Mouse (Mus musculus) right cerebral cortex, postnatal 4 days (tissue): ENCODE measurements around the gene Atad3a.
"Not testable (repeated sequence)": the region's sequence is repeated elsewhere in the genome, so short reads cannot be mapped to it uniquely, and the experiment has no call there.

Experiments
- DNase-seq: peaks from one replicate; pipeline ENCODE4 v3.0.0-alpha.2; 2022

The Atad3a gene

GRCm38 (mm10) chr4:155760613-155761355 is at the start of gene Atad3a:
Gene Atad3a, minus strand, starts transcription at chr4:155761093.
- DNase-seq = peak; percentile 98

- no peak for DNase-seq
Observed at GRCm38 (mm10) chr4:155807841-155808240, 46.9 kb upstream of the Atad3a start.

- peak; percentile 99 for DNase-seq
Observed at GRCm38 (mm10) chr4:155803340-155804041, 42.6 kb upstream of the Atad3a start.

GRCm38 (mm10) chr4:155802741-155803339 is 41.9 kb upstream of the Atad3a start, which contains the start of gene Mrpl20:
Gene Mrpl20, plus strand, starts transcription at chr4:155802878.
- DNase-seq = no peak

GRCm38 (mm10) chr4:155802075-155802474 is 41.2 kb upstream of the Atad3a start:
- DNase-seq = no peak

GRCm38 (mm10) chr4:155793730-155794129 is 32.8 kb upstream of the Atad3a start:
- DNase-seq = no peak

- DNase-seq = no peak
Observed at GRCm38 (mm10) chr4:155791240-155791933, 30.5 kb upstream of the Atad3a start.

GRCm38 (mm10) chr4:155790650-155791161 is 29.8 kb upstream of the Atad3a start:
- DNase-seq = no peak

- DNase-seq = no peak
Observed at GRCm38 (mm10) chr4:155790021-155790489, 29.2 kb upstream of the Atad3a start, which contains the start of gene Ankrd65. Gene Ankrd65, plus strand, starts transcription at chr4:155790439.

GRCm38 (mm10) chr4:155788833-155789232 is 27.9 kb upstream of the Atad3a start:
- DNase-seq = not testable (repeated sequence)

- no peak for DNase-seq
Observed at GRCm38 (mm10) chr4:155788300-155788699, 27.4 kb upstream of the Atad3a start.

- no peak for DNase-seq
Observed at GRCm38 (mm10) chr4:155785819-155786218, 24.9 kb upstream of the Atad3a start, which contains the start of gene Tmem88b. Gene Tmem88b, minus strand, starts transcription at chr4:155785874.

- DNase-seq = no peak
Observed at GRCm38 (mm10) chr4:155785246-155785645, 24.4 kb upstream of the Atad3a start.

GRCm38 (mm10) chr4:155784081-155784701 is 23.3 kb upstream of the Atad3a start:
- peak; percentile 75 for DNase-seq

GRCm38 (mm10) chr4:155783486-155784080 is 22.7 kb upstream of the Atad3a start:
- DNase-seq = no peak

GRCm38 (mm10) chr4:155780895-155781294 is 20.0 kb upstream of the Atad3a start:
- DNase-seq = no peak

- no peak for DNase-seq
Observed at GRCm38 (mm10) chr4:155779498-155779897, 18.6 kb upstream of the Atad3a start.

- DNase-seq = peak; percentile 27
Observed at GRCm38 (mm10) chr4:155777816-155778215, 16.9 kb upstream of the Atad3a start.

- DNase-seq = no peak
Observed at GRCm38 (mm10) chr4:155776704-155777335, 15.9 kb upstream of the Atad3a start.

GRCm38 (mm10) chr4:155775855-155776254 is 15.0 kb upstream of the Atad3a start:
- peak; percentile 26 for DNase-seq
